Mouse (Mus musculus): Measurements from ENCODE around the gene Depdc1b.

Depdc1b gene

DNA sequence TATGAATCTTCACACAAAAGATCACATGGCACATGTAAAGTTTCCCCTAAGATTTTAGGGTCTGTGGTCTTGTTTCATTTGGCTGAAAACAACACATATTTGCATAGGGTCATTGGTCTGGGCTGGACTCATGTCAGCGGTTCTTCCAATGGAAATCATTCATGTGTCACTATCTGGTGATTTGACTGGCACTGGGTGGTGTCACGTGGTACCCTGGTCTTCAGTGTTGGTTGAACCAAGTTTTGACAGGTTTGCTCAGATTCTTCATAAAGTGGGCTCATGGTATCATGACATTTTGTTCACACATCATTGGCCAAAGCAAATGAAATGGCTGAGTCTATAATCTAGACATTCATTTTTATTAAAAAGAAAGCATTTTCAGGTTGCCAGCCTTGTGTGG, 1.3 kb downstream of the Depdc1b start:
- DNase-seq (ENCODE audit: low spot score): no peak

GRCm38 (mm10) chr13:108319028-108319427, 2.9 kb downstream of the Depdc1b start:
- no peak for DNase-seq (ENCODE audit: low spot score)

DNA sequence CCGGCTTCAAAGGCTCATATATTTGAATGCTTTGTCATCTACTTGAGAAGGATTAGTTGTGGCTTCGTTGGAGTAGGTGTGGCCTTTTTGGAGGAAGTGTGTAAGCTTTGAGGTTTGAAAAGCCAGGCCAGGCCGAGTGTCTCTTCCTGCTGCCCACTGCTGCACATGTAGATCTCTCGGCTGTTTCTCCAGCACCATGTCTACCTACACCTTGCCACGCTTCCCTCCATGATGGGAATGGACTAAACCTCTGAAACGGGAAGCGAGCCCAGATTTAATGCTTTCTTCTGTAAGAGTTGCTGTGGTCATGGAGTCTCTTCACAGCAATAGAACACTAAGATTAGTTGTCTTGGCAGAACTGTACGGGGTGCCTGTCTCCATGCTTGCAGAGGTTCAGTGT, 4.1 kb downstream of the Depdc1b start:
- no peak for DNase-seq (ENCODE audit: low spot score)

DNA sequence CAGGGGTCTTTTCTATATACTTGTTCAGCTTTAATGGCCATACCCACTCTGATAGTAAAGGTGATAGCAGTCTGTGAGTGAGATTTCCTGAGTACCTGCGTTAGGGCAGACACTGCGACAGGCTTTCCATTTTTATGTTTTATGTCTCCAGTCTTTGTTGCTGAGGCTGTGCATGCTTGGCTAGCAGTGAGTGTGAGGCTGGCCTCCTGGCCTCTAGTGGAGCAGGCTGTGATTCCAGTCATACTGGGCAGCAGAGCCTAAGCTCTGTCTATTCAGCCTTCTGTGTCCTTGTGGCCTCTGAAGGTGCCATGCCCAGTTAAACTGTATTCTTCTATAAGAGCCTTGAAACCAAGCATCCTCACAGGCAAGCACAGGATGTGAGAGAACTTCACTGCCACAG, 6.3 kb downstream of the Depdc1b start:
- no peak for DNase-seq (ENCODE audit: low spot score)

GRCm38 (mm10) chr13:108323317-108323716, 7.2 kb downstream of the Depdc1b start:
- DNase-seq (ENCODE audit: low spot score): no peak

GRCm38 (mm10) chr13:108323866-108324829, 8.0 kb downstream of the Depdc1b start:
- DNase-seq (ENCODE audit: low spot score): no peak

DNA sequence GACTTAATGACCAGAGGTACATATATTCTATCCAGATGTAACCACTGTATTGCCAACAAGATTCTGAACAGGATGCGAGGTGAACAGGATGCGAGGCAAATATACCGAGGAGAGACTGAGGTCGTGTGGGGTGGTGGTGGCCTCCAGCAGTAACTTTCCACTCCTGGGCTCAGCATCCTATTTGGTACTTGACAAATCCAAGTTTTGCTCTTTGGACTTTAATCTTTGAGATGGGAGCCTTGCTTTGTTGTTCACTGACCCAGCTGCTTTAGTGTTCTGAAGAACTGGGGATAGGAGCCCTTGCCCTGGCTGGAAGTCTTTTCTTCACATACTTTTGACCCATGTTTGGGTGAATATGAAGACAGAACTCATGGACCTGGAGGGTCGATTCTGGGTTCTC, 9.7 kb downstream of the Depdc1b start:
- DNase-seq (ENCODE audit: low spot score): no peak

DNA sequence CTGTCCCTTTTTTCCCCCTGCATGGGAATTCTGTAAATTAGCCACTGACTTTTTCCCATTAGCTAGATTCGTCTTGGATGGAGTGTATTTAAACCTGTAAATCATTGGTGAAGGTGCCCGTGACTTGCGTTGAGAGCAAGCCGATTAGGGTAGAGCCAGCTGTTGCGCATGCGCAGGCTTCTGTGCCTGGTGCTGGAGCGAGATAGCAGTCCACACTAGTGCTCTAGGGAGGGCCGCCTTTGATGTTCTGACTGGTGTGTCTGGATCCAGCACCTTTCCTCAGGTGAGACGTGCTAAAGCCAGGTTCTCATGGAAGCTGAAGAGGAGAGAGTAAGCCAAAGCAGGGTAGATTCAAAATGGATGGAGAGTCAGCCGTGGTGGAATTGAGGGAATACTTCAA, 10.2 kb downstream of the Depdc1b start:
- DNase-seq (ENCODE audit: low spot score): no peak

GRCm38 (mm10) chr13:108327047-108327446, 10.9 kb downstream of the Depdc1b start:
- no peak for DNase-seq (ENCODE audit: low spot score)

- no peak for DNase-seq (ENCODE audit: low spot score)
Observed at GRCm38 (mm10) chr13:108328406-108329180, 12.5 kb downstream of the Depdc1b start.

- DNase-seq (ENCODE audit: low spot score): peak; percentile 76
Observed at GRCm38 (mm10) chr13:108329693-108330092, 13.6 kb downstream of the Depdc1b start.

GRCm38 (mm10) chr13:108335257-108336003, 19.3 kb downstream of the Depdc1b start:
- peak; percentile 74 for DNase-seq (ENCODE audit: low spot score)

GRCm38 (mm10) chr13:108336192-108336591, 20.1 kb downstream of the Depdc1b start:
- DNase-seq (ENCODE audit: low spot score): peak; percentile 65

DNA sequence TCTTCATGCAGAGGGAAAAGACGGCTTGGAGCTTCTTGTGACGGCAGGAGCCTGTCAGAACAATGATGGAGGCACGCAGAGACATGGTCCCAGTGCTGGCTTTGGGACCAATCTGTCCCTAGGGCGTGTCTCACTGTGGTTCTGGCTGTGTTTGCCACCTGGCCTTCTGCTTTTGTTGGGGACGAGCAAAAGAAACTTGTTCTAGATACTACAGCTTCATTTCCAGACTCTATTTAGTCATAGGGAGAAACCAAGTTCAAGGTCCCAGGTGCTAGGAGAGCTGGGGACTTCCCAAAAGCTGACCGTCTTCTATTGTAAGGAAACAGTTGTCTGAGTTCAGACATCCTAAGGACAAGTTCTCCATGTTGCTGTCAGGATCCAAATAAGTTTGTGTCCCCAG, 21.2 kb downstream of the Depdc1b start:
- no peak for DNase-seq (ENCODE audit: low spot score)

- DNase-seq (ENCODE audit: low spot score): no peak
Observed at GRCm38 (mm10) chr13:108338076-108338836, 22.1 kb downstream of the Depdc1b start.

DNA sequence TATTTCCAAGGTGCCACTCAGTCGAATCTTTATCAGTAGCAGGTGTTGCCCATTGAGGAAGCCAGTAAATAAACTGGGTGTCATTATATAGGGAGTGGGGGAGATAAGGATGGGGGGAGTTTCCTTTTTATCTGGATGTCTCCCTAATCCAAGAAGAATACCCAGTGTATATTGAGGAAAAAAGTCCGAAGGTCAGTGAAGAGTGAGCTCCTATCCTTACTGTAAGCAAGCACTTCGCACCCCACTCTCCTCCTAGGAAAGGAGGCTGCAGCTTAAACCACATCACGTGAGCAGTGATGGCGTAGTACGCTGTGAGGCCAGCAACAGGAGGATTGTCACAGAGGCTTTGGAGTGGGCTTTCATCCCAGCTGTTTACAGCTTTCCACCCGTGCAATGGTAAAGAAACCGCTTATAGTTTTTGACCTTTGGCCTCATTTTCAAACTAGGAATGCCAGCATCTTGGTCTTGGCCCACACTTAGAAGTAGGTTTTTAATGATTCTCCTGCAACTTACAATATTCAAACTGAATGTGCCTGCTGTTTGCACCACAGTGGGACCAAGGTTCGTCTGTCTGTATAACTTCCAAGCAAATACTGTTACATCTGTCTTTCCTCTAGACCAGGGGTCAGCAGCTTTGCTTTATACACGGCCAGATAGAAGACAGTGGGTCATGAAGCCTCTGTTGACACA, 23.9 kb downstream of the Depdc1b start:
- DNase-seq (ENCODE audit: low spot score): no peak

DNA sequence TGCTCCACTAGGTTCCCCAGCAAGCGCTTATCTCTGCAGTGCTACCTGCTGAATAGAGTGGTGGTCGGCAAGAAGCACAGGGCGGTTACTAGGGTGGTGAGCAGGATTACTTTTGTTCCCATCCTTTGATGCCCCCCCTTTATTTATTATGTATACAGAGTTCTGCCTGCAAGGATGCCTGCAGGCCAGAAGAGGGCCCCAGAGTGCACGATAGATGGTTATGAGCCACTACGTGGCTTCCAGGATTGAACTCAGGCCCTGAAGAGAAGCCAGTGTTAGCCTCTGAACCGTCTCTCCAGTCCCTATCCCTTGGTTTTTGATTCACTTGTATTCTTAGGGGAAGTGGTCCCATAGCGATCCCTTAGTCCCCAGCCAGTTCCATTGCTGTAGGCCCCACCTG, 25.5 kb downstream of the Depdc1b start:
- DNase-seq (ENCODE audit: low spot score): no peak

DNA sequence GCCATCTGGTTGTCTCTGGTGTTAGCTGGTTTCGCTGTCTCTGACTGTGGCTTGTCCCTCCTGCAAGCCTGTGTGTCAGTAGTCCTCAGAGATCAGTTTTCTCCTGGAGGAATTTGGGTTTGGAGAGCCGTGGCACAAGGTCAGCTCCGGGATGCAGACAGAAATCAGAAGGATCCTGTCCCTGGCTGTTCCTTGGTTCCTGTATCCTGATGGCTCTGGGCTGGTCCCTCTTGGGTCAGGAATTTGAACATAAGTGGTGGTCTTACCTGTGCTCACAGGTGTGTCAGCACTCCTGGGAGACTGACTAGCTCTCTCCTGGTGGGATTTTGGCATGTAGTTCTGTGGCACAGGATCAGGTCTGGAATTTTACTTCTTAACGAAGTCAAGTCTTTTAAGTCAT, 29.6 kb downstream of the Depdc1b start:
- DNase-seq (ENCODE audit: low spot score): no peak

- peak; percentile 80 for DNase-seq (ENCODE audit: low spot score)
Observed at GRCm38 (mm10) chr13:108347016-108347415, 30.9 kb downstream of the Depdc1b start.

- DNase-seq (ENCODE audit: low spot score): no peak
Observed at GRCm38 (mm10) chr13:108349624-108350023, 33.5 kb downstream of the Depdc1b start.

DNA sequence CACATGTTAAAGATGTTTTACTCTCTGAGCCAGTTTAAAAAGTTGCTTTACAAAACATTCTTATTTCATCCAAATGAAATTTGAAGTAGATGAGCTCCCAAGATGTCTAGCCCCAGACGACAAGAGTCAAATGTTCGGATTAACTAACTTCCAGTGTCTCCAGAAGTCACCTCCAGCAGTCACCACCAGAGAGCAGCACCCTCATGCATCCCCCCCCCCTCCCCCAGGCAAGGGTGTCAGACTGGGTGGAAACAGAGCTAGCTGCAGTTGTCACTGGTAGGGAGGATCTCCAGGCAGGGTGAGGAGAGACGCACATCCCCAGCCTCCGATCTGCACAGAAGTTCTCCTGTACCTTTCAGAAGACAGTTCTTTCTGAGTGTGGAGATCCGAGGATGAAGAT, 37.6 kb downstream of the Depdc1b start:
- no peak for DNase-seq (ENCODE audit: low spot score)
